Mouse (Mus musculus) hindbrain, embryonic 11.5 days (tissue): ENCODE measurements around the gene G6pc. TPM values are rescaled to one million over a fixed set of nuclear protein-coding genes. Genes with fewer than 3 reads are reported as not detected.

Experiments
- ATAC-seq: fragments of 200-750 bp; cut with Nextera tagmentation; 2 replicates; pipeline ENCODE4 v1.8.0; 2017; ENCODE audit warnings: mild to moderate bottlenecking, moderate TSS enrichment, moderate library complexity; ENCODE audit not compliant: low FRiP score
- DNase-seq: peaks from one replicate; pipeline ENCODE4 v3.0.0-alpha.2; 2015; ENCODE audit warnings: low spot score
- H3K27ac ChIP-seq: fragments of 300-500 bp; sonication (generic); 2 replicates; pipeline ENCODE4 v1.5.1; 2014; ENCODE audit warnings: mild to moderate bottlenecking, low read depth, low read length
- H3K27me3 ChIP-seq: fragments of 300-500 bp; sonication (generic); 2 replicates; pipeline ENCODE4 v1.6.1; 2014; ENCODE audit warnings: mild to moderate bottlenecking, low read length, moderate library complexity, mixed read lengths; ENCODE audit not compliant: control insufficient read depth, insufficient read depth
- H3K36me3 ChIP-seq: fragments of 300-500 bp; sonication (generic); 2 replicates; pipeline ENCODE4 v1.6.1; 2014; ENCODE audit warnings: mild to moderate bottlenecking, low read length, moderate library complexity, mixed read lengths; ENCODE audit not compliant: control insufficient read depth, insufficient read depth
- H3K4me1 ChIP-seq: fragments of 300-500 bp; sonication (generic); replicated peaks from 2 replicates; pipeline ENCODE4 v1.6.1; 2014; ENCODE audit warnings: low read length, mixed read lengths; ENCODE audit not compliant: control insufficient read depth, insufficient read depth
- H3K4me2 ChIP-seq: fragments of 300-500 bp; sonication (generic); replicated peaks from 2 replicates; pipeline ENCODE4 v1.6.1; 2014; ENCODE audit warnings: mild to moderate bottlenecking, low read depth, low read length
- H3K4me3 ChIP-seq: fragments of 300-500 bp; sonication (generic); 2 replicates; pipeline ENCODE4 v1.5.1; 2014; ENCODE audit warnings: low read depth, low read length
- H3K9ac ChIP-seq: fragments of 300-500 bp; sonication (generic); 2 replicates; pipeline ENCODE4 v1.6.1; 2014; ENCODE audit warnings: low read depth, low read length
- H3K9me3 ChIP-seq: fragments of 300-500 bp; sonication (generic); 2 replicates; pipeline ENCODE4 v1.6.1; 2016; ENCODE audit warnings: low read length; ENCODE audit not compliant: control insufficient read depth
- WGBS: fragments of 180-500 bp; shearing (Covaris S2); extraction: QIAGEN DNeasy Blood & Tissue Kit; methylation state at CpG from one replicate; pipeline ENCODE4 v1.1.7; 2014; 5-methylcytosine and 5-hydroxymethylcytosine counted together
- polyA plus RNA-seq: library from polyadenylated mRNA; unstranded; fragments of >200 nt; fragmentation: Nextera tagmentation; extraction: Ambion mirVana; gene quantifications from 2 replicates; pipeline ENCODE4 v1.2.1, GENCODE M21; 2014

The G6pc gene
- polyA plus RNA-seq, 1 experiment from 2014 or later, result not detected

DNA sequence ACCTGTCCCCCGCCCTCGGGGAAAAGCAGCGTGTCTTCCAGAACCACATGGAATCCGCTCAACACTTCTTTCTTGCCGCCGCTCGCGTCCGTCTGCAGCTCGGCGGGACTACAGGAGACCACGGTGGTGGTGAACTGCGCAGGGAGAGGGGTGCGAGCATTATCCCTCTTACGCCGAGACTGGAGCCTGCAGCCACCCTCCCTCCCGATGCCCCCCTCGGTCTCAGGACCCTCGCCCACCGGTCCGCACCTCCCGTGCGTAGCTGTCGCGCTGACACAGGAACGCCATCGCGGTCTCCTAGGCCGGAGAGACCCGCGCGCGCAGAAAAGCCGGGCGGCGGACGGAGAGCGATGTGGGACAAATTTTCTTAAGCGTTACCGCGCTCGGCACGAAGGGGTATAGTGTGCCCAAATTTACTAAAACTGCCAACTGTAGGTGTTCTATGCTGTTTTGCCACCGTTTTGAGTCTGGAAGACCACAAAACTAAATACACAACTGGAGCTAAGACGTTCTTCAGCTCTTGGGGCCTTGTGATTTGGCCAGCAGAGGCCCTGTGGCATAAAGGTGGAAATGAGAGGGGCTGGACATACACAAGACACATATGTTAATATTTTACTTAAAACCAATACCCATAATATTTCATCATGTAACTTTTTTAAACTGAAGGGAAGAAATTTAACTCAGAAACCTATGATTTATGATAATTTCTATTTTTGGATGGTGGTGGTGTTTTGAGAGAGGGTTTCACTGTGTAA, 49.9 kb downstream of the G6pc start, which contains the start of gene Aarsd1:
Aarsd1 (minus strand) TSS at position 515 of the 755 bp plus-strand sequence.
- ATAC-seq (peak; percentile 68), DNase-seq (peak; percentile 93)
- Histone ChIP-seq H3K4me2 (peak within 1 kb of the TSS; percentile 77), H3K36me3 (no peaks in the 10 kb centered on the region), H3K9me3 (no peaks in the 10 kb centered on the region), H3K4me1 (no peaks in the 10 kb centered on the region), H3K27me3 (no peaks in the 10 kb centered on the region), H3K9ac (peak within 1 kb of the TSS; percentile 90), H3K4me3 (peak within 1 kb of the TSS; percentile 86), H3K27ac (peak within 1 kb of the TSS; percentile 55)
- WGBS, result 0% methylated on average over 45 of the region's 45 CpGs

DNA sequence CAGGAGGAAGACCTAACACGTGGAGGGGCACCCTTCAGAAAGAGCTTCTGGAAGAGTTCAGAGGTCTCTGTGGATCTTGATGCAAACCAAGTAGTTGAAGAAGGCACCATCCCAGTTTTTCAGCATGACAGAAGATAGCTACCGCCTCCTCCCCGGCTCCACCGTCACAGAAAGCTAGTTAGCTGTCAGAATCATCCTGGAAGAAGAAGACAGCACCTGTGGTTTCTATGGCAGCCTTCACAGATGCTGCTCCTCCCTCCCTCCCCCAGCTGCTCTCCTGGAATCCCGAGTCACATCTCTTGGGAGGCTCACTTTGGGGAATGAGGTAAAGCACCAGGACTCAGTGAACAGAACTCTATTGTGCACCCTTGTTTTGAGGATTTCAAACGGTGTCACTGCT, 51.6 kb downstream of the G6pc start:
- ATAC-seq (no peak), DNase-seq (no peak)
- no peaks in the 10 kb centered on the region for H3K27me3 ChIP-seq
- H3K36me3 ChIP-seq, result no peaks in the 10 kb centered on the region
- no peaks in the 10 kb centered on the region for H3K9me3 ChIP-seq
- no peak overlapping the region for H3K4me2 ChIP-seq
- H3K27ac ChIP-seq, result no peak overlapping the region
- WGBS, result 59% methylated on average over 6 of the region's 6 CpGs
- H3K4me3 ChIP-seq, result no peak overlapping the region
- H3K4me1 ChIP-seq, result no peaks in the 10 kb centered on the region
- no peak overlapping the region for H3K9ac ChIP-seq

DNA sequence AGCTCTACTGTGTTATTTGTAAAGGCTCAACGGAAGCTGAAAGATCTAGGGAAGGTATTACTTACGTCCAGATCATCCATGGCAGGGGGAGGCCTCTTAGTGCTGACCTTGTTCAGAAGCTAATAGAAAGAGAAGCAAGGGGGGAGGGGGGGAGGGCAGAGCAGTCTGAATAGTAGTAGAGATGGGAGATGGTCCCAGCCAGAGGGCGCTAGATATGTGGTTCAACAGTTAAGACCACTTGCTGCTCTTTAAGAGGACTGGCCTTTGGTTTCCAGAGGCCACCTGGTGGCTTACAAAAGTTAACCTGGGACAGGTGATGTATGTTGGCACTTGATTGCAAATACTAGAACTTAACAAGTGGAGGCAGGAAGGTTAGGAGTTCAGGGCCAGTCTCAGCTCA, 52.2 kb downstream of the G6pc start:
- WGBS, result 15% methylated on average over 3 of the region's 3 CpGs
- ATAC-seq (no peak), DNase-seq (no peak)
- Histone ChIP-seq H3K27ac (no peak overlapping the region), H3K9ac (no peak overlapping the region), H3K4me2 (no peak overlapping the region), H3K4me3 (no peak overlapping the region), H3K27me3 (no peaks in the 10 kb centered on the region), H3K9me3 (no peaks in the 10 kb centered on the region), H3K4me1 (peaks cover 2% of the 10 kb centered on the region; the same call in 1 of the 2 replicates), H3K36me3 (no peaks in the 10 kb centered on the region)

DNA sequence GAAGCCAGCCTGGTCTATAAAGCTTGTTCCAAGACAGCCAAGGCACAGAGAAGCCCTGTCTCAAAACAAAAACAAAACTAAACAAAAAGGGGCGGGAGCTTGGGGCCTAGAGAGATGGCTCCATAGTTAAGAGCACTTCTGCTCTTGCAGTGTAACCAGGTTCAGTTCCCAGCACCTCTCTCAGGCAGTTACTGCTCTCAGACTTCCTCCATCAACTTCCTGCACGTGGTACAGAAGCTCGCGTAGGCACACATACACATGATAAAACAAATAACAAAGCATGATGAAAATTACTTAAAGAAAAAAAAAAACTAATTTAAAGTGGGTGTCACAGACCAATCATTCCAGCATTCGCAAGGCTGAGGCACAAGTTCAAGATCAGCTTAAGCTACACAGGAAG, 52.8 kb downstream of the G6pc start:
- Histone ChIP-seq H3K27me3 (no peaks in the 10 kb centered on the region), H3K4me2 (no peak overlapping the region), H3K9me3 (no peaks in the 10 kb centered on the region), H3K9ac (no peak overlapping the region), H3K4me3 (no peak overlapping the region), H3K36me3 (no peaks in the 10 kb centered on the region), H3K4me1 (peaks cover 2% of the 10 kb centered on the region; the same call in 1 of the 2 replicates), H3K27ac (no peak overlapping the region)
- WGBS, result 90% methylated on average over 5 of the region's 5 CpGs
- DNase-seq (no peak), ATAC-seq (no peak)

DNA sequence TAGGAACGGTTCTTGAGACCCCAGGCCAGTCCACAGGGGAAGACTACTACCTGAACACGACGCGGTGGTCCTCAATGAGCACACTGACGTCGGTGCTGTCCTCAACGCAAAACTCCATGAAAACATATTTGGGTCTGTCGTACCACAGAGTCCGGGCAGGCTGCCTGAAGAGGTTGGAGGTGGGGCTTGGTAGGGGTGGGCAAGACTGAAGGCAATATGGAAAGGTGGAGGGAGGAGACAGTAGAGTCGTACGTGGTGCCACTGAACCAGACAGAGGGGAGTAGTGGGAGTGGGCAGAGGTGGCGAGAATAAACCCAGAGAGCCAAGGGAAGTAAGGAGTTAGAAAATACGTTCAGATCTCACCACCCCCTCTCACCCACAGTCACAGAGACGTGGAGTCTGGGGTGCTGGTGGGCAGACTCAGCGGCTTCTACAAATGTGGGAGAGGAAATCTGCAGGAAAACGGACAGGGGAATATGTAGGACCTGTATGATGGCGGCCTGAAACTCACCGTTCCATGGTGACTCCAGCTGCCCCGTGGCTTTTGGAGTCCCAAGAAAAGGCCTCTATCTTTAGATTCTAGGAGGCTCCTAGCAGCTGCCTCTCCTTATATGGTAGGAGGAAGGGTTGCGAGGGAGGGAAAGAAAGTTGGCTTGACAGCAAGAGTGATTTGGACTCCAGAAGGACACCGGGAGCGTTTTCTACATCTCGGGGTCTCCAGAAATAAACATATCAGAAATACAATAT, 56.9 kb downstream of the G6pc start, which contains the start of gene Gm27029:
Gm27029 (minus strand) TSS at position 692 of the 747 bp plus-strand sequence.
- Histone ChIP-seq H3K4me2 (peak within 1 kb of the TSS; percentile 94), H3K36me3 (no peaks in the 10 kb centered on the region), H3K9ac (peak within 1 kb of the TSS; percentile 81), H3K4me3 (peak within 1 kb of the TSS; percentile 97), H3K27ac (peak within 1 kb of the TSS; percentile 75), H3K4me1 (peaks cover 7% of the 10 kb centered on the region), H3K9me3 (no peaks in the 10 kb centered on the region), H3K27me3 (no peaks in the 10 kb centered on the region)
- 5% methylated on average over 23 of the region's 23 CpGs for WGBS
- ATAC-seq (peak; percentile 53), DNase-seq (no peak)

DNA sequence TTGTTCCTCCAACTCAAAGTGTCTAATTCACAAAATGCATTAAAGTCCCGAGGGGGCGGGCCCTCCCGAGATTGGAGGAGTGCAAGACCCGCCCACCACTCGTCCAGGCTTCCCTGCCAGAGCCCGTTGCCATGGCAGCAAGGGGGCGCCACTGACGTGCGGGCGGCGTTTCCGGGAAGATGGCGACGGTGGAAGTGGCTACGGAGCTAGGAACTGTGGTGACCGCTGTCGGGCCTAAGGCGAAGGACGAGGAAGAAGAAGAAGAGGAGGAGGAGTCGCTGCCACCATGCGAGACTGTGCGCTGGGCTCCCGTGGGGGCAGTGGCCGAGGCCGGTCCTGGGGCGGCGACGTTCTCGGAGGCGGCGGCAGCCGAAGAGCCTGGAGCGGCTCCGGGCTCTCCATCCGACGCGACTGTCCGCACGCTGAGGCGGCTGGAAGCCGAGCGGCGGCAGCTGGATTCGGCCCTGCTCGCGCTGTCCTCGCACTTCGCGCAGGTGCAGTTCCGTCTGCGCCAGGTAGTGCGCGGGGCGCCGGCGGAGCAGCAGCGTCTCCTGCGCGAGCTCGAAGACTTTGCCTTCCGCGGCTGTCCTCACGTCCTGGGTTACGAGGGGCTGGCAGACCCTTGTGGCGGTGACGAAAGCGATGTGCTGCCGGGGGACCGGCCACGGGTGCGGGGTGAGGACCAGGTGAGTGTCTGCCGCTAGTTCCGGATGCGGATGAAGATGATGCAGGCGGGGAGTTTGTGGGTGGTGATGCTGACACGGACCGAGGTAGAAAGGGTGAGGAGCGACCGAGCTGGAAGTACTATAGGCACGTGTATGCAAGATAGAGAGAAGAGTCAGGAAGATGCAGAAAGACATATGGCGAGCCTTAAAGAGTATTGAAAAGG, 57.8 kb downstream of the G6pc start, which contains the start of the genes Rundc1 and Ptges3l:
Rundc1 (plus strand) TSS at position 161 of the 889 bp plus-strand sequence.
Ptges3l (minus strand) TSS at position 409 of the 889 bp plus-strand sequence.
- Histone ChIP-seq H3K9me3 (no peaks in the 10 kb centered on the region), H3K4me2 (peak within 1 kb of the TSS; percentile 94), H3K9ac (peak within 1 kb of the TSS; percentile 81), H3K27ac (peak within 1 kb of the TSS; percentile 75), H3K36me3 (peaks cover 7% of the 10 kb centered on the region; the same call in 1 of the 2 replicates), H3K27me3 (no peaks in the 10 kb centered on the region), H3K4me1 (peaks cover 7% of the 10 kb centered on the region), H3K4me3 (peak within 1 kb of the TSS; percentile 97)
- WGBS, result under 1% methylated on average over 68 of the region's 81 CpGs
- DNase-seq (peak; percentile 99), ATAC-seq (peak; percentile 91)

DNA sequence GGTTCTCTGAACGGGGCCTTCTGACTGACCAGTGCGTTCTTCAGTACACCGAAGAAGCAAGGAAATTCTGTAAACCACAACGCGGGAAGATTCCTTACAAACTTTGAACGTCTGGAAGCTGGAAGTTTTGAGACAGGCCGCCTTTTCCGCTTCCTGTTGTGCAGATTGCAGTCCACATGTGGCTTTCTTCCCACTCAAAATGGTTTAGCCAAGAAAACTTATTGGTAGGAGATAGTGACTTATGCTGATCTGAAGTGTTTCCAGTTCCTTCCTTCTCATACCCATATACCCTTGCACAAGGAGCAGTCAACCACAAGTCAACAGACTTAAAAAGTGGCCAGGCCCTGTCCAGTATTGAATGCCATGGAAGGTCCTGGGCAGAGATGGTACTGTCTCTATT, 58.8 kb downstream of the G6pc start:
- no peaks in the 10 kb centered on the region for H3K27me3 ChIP-seq
- peak overlapping the region; percentile 94 for H3K4me2 ChIP-seq
- no peak for ATAC-seq
- H3K36me3 ChIP-seq, result peaks cover 9% of the 10 kb centered on the region; the same call in 1 of the 2 replicates
- peaks cover 7% of the 10 kb centered on the region for H3K4me1 ChIP-seq
- H3K9me3 ChIP-seq, result no peaks in the 10 kb centered on the region
- H3K27ac ChIP-seq, result no peak overlapping the region
- 66% methylated on average over 8 of the region's 8 CpGs for WGBS
- H3K9ac ChIP-seq, result no peak overlapping the region; the same call in 1 of the 2 replicates
- H3K4me3 ChIP-seq, result peak overlapping the region; percentile 97
- DNase-seq, result no peak
